Mouse (Mus musculus) A20 (cell line): ENCODE data around the gene Olfr787.

Experiments
- DNase-seq: peaks from one replicate; pipeline ENCODE4 v3.0.0-alpha.2; 2011; ENCODE audit warnings: low read depth, low spot score

Gene Olfr787

DNA sequence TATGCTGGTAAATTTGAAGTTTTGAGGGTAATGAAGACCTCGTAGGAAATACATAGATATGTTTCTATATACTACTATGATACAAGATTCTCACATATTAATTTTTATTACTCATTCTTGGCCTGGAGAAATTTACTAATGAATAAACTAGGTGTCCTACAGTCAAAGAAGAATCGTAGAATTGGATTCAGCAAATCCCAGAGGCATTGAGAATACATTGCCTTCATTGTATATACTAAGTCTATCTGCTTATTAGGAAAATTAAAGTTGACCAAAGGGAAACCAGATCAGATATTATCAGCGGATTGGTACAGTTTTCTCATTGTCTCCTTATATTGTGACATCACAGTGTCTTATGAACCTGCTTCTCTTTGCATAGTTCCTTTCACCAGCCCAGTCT lies at the start of gene Olfr787:
Gene Olfr787, plus strand, starts transcription at position 301 of the 400 bp plus-strand sequence.
- DNase-seq: no peak

DNA sequence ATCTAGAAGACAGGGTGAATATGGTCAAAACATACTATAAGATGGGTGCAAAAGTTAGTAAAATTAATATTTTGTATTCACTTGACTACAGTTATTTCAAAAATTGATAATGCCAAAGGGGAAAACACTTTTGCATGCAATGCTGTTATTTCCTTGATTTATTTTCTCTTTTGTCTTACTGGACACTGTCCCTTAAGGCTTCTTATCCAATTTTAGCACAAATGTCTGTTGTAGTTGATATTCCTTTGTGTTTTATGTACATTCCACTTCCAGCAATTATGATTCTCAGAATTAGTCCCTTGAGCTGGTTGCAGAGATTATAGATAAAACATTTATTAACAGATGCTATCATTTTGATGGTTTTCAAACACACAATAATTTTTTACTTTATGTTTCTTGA lies 34.7 kb upstream of the Olfr787 start, which contains the start of gene Olfr786:
Gene Olfr786, plus strand, starts transcription at position 301 of the 400 bp plus-strand sequence.
- DNase-seq: no peak

DNA sequence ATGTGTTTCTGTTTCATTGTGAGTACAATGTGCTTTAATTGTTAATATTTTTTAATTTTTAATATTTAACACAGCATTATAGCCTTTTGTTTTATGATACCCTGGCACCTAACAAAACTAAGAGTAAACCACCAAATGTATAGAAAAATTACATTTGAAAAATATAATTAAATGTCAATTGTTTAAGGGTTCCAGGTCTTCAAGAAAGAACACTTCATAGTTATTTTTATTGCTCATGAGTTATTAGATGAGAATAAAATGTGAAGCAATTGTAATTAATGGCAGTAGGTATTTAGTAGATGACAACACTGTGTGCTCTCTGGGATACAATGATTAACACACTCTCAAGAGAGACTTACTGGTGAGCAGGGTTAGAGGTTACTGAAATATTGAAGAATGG lies 9.0 kb downstream of the Olfr787 start, which contains the start of gene Olfr788:
Gene Olfr788, plus strand, starts transcription at position 301 of the 400 bp plus-strand sequence.
- no peak for DNase-seq

DNA sequence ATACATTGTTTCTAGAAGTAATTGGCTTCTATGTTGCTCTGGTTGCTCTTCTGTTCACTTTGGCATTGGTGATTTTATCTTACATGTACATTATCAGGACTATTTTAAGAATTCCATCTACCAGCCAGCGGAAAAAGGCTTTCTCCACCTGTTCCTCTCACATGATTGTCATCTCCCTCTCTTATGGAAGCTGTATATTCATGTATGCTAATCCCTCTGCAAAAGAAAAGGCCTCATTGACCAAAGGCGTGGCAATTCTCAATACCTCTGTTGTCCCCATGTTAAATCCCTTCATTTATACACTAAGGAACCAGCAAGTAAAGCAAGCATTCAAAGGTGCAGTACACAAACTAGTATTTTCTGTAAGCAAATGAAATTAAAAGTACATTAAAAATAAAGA lies 11.6 kb downstream of the Olfr787 start:
- DNase-seq: no peak

DNA sequence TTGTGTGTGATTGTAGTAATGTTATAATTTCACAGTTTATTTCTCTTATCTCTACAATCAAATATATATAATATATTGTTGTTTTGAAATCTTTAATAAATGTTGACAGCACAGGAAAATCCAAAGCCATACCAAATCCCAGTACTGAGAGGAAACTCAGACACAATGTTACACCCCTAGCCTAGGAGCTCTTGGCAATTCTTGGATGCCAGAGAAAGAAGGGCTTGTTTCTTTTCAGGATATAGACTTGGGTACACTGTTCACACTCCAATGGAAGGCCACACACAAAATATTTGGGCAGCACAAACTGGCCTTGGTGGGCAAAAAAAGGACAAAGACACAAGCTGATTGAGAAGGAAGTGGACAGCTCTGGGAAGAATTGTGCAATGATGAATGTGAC lies 12.1 kb downstream of the Olfr787 start:
- no peak for DNase-seq

DNA sequence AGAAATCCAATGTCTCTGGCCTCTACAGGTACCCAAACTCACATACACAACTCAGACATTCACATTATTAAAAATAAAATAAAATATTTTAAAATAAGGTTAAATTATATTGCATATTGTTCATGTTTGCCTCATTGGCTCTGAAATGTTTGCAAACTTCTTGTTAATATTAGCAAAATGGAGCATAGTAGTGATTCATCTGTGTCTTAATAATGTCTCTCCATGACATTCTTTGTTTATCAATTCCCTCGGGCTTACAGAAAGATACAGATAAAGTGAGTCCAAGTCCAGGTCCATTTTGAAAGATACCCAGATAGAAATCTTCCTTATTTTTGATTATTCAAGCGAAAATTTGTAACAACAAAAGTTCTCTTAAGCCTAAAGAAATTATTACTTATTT lies 22.8 kb downstream of the Olfr787 start, which contains the start of gene Olfr789:
Gene Olfr789, plus strand, starts transcription at position 301 of the 400 bp plus-strand sequence.
- no peak for DNase-seq

DNA sequence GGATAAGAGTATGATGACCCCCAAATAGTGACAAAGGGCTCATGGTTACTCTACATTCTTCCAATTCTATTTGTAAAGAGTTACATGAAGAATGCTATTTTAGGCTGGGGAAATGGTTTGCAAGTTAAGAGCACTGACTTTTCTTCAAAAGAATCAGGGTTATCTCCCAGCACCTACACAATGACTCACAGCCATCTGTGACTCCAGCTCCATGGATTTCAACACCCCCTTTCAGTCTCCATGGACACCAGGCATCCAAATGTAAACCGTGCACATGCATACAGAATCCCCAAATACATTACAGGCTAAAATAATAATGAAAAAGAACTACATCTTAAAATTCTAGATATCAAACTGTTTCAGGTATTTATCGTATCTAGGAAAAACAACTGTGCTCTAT lies 28.4 kb downstream of the Olfr787 start:
- DNase-seq: no peak

DNA sequence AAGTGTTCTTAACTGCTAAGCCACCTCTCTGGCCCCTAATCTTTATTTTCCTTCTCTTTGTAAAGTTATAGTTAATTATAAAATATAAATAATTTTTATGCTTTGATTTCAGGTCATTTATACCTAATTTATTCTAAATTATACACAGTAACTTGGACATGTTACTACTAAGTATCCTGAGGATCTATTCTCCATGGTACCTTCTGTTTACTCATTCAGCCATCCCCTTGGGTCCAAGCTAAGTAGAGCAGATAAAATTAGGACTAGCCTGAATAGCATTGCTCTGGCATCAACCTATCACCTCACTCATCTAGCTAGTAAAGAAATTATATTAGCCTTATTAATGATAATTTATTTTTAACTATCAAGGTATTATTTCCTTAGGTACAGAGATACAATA lies 36.5 kb downstream of the Olfr787 start, which contains the start of gene Olfr790:
Gene Olfr790, plus strand, starts transcription at position 301 of the 400 bp plus-strand sequence.
- DNase-seq: no peak
